Mouse (Mus musculus): ENCODE data around the gene Cxcr1. TPM values are rescaled to one million over a fixed set of nuclear protein-coding genes. Genes with fewer than 3 reads are reported as not detected.

Gene Cxcr1
- polyA plus RNA-seq, 1 experiment, result not detected

- no peaks in the 10 kb centered on the region for H3K4me1 ChIP-seq (ENCODE audit: control insufficient read depth, insufficient read depth, low read length)
- no peak overlapping the region for H3K27ac ChIP-seq (ENCODE audit: insufficient read depth, low read depth, low read length)
- H3K4me3 ChIP-seq (ENCODE audit: insufficient read depth, low read depth, low read length), result no peak overlapping the region
- no peak for TF ChIP-seq POLR2A (IDR thresholded peaks at IDR 0.05; ENCODE audit: insufficient read depth, low read depth, low read length)
- no peak for TF ChIP-seq CTCF (IDR thresholded peaks at IDR 0.05; ENCODE audit: insufficient read depth, low read depth, low read length)
- no CpG with 5 or more reads among the region's 1 CpGs for WGBS
Observed at GRCm38 (mm10) chr1:74230992-74231391, 36.6 kb upstream of the Cxcr1 start.

- no peak overlapping the region for H3K4me3 ChIP-seq (ENCODE audit: insufficient read depth, low read depth, low read length)
- H3K27ac ChIP-seq (ENCODE audit: insufficient read depth, low read depth, low read length), result no peak overlapping the region
- WGBS, result 64% methylated on average over 2 of the region's 2 CpGs
- H3K4me1 ChIP-seq (ENCODE audit: control insufficient read depth, insufficient read depth, low read length), result no peaks in the 10 kb centered on the region
- TF ChIP-seq CTCF (IDR thresholded peaks at IDR 0.05; ENCODE audit: insufficient read depth, low read depth, low read length), result no peak
- no peak for TF ChIP-seq POLR2A (IDR thresholded peaks at IDR 0.05; ENCODE audit: insufficient read depth, low read depth, low read length)
Observed at GRCm38 (mm10) chr1:74229942-74230341, 35.5 kb upstream of the Cxcr1 start.

- 70% methylated on average over 7 of the region's 7 CpGs for WGBS
- Histone ChIP-seq H3K4me3 (ENCODE audit: insufficient read depth, low read depth, low read length) (no peak overlapping the region), H3K27ac (ENCODE audit: insufficient read depth, low read depth, low read length) (no peak overlapping the region), H3K4me1 (ENCODE audit: control insufficient read depth, insufficient read depth, low read length) (no peaks in the 10 kb centered on the region)
- TF ChIP-seq CTCF (IDR thresholded peaks at IDR 0.05; ENCODE audit: insufficient read depth, low read depth, low read length) (no peak), POLR2A (IDR thresholded peaks at IDR 0.05; ENCODE audit: insufficient read depth, low read depth, low read length) (no peak)
Observed at GRCm38 (mm10) chr1:74227317-74227716, 32.9 kb upstream of the Cxcr1 start.

GRCm38 (mm10) chr1:74219922-74220321 lies 25.5 kb upstream of the Cxcr1 start:
- H3K4me1 ChIP-seq (ENCODE audit: control insufficient read depth, insufficient read depth, low read length), result peaks cover 2% of the 10 kb centered on the region; the same call in 1 of the 2 replicates
- no peak overlapping the region for H3K27ac ChIP-seq (ENCODE audit: insufficient read depth, low read depth, low read length)
- TF ChIP-seq CTCF (IDR thresholded peaks at IDR 0.05; ENCODE audit: insufficient read depth, low read depth, low read length), result no peak
- no peak for TF ChIP-seq POLR2A (IDR thresholded peaks at IDR 0.05; ENCODE audit: insufficient read depth, low read depth, low read length)
- no peak overlapping the region for H3K4me3 ChIP-seq (ENCODE audit: insufficient read depth, low read depth, low read length)
- WGBS, result 74% methylated on average over 7 of the region's 7 CpGs

DNA sequence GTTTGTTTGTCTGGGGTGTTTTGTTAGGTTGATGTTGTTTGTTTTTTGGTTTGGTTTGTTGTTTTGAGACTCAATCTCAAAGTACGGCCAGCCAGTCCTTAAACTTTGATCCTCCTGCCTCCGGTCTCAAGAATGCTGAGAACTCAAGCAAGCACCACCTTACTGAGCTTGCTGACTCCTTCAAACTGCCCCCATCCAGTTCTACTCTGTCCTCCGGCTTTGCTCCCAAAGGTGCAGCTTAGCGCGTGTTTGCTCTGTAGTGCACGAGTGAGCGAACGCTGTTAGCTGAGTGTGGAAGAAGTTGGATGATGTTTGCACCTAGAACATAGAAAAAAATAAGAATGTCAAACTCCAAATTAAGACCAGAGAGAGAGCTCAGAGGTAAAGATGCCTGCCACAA lies 14.5 kb upstream of the Cxcr1 start:
- no peak overlapping the region for H3K4me3 ChIP-seq (ENCODE audit: insufficient read depth, low read depth, low read length)
- H3K27ac ChIP-seq (ENCODE audit: insufficient read depth, low read depth, low read length), result no peak overlapping the region
- 91% methylated on average over 8 of the region's 8 CpGs for WGBS
- H3K4me1 ChIP-seq (ENCODE audit: control insufficient read depth, insufficient read depth, low read length), result peaks cover 2% of the 10 kb centered on the region
- TF ChIP-seq POLR2A (IDR thresholded peaks at IDR 0.05; ENCODE audit: insufficient read depth, low read depth, low read length) (no peak), CTCF (IDR thresholded peaks at IDR 0.05; ENCODE audit: insufficient read depth, low read depth, low read length) (no peak)

GRCm38 (mm10) chr1:74207906-74208305 lies 13.5 kb upstream of the Cxcr1 start:
- no peak for TF ChIP-seq CTCF (IDR thresholded peaks at IDR 0.05; ENCODE audit: insufficient read depth, low read depth, low read length)
- no peak for TF ChIP-seq POLR2A (IDR thresholded peaks at IDR 0.05; ENCODE audit: insufficient read depth, low read depth, low read length)
- H3K4me3 ChIP-seq (ENCODE audit: insufficient read depth, low read depth, low read length), result no peak overlapping the region
- H3K4me1 ChIP-seq (ENCODE audit: control insufficient read depth, insufficient read depth, low read length), result peaks cover 2% of the 10 kb centered on the region
- no peak overlapping the region for H3K27ac ChIP-seq (ENCODE audit: insufficient read depth, low read depth, low read length)
- 40% methylated on average over 9 of the region's 9 CpGs for WGBS

- Histone ChIP-seq H3K4me1 (ENCODE audit: control insufficient read depth, insufficient read depth, low read length) (no peaks in the 10 kb centered on the region; the same call in 1 of the 2 replicates), H3K4me3 (ENCODE audit: insufficient read depth, low read depth, low read length) (no peak overlapping the region), H3K27ac (ENCODE audit: insufficient read depth, low read depth, low read length) (no peak overlapping the region)
- TF ChIP-seq POLR2A (IDR thresholded peaks at IDR 0.05; ENCODE audit: insufficient read depth, low read depth, low read length) (no peak), CTCF (IDR thresholded peaks at IDR 0.05; ENCODE audit: insufficient read depth, low read depth, low read length) (no peak)
- WGBS, result 66% methylated on average over 8 of the region's 8 CpGs
Observed at GRCm38 (mm10) chr1:74206642-74207041, 12.2 kb upstream of the Cxcr1 start.

DNA sequence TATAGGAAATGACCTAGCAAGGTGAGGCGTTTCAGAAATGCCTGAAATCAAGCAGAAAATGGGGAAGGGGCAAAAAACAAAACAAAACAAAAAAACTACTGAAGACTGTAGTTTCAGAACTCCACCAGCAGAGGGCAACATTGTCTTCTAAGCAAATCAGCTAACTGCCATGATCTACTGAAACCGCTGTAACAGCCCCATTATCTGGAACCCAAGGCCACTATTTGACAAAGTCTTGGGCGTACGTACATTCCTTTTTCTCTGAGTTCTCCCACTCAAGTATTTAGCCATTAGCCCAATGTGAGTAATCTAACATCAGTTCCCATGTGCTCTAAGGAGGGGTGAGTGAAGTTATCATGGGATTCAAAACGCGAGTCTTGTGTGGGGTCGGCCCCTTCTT lies 11.4 kb upstream of the Cxcr1 start:
- 49% methylated on average over 7 of the region's 7 CpGs for WGBS
- Histone ChIP-seq H3K27ac (ENCODE audit: insufficient read depth, low read depth, low read length) (no peak overlapping the region), H3K4me3 (ENCODE audit: insufficient read depth, low read depth, low read length) (no peak overlapping the region), H3K4me1 (ENCODE audit: control insufficient read depth, insufficient read depth, low read length) (no peaks in the 10 kb centered on the region; the same call in 1 of the 2 replicates)
- TF ChIP-seq CTCF (IDR thresholded peaks at IDR 0.05; ENCODE audit: insufficient read depth, low read depth, low read length), result no peak
- TF ChIP-seq POLR2A (IDR thresholded peaks at IDR 0.05; ENCODE audit: insufficient read depth, low read depth, low read length), result no peak

GRCm38 (mm10) chr1:74203457-74203856 lies 9.0 kb upstream of the Cxcr1 start:
- Histone ChIP-seq H3K4me1 (ENCODE audit: control insufficient read depth, insufficient read depth, low read length) (no peaks in the 10 kb centered on the region; the same call in 1 of the 2 replicates), H3K27ac (ENCODE audit: insufficient read depth, low read depth, low read length) (no peak overlapping the region), H3K4me3 (ENCODE audit: insufficient read depth, low read depth, low read length) (no peak overlapping the region)
- 70% methylated on average over 5 of the region's 5 CpGs for WGBS
- TF ChIP-seq CTCF (IDR thresholded peaks at IDR 0.05; ENCODE audit: insufficient read depth, low read depth, low read length) (no peak), POLR2A (IDR thresholded peaks at IDR 0.05; ENCODE audit: insufficient read depth, low read depth, low read length) (no peak)

Data from olfactory bulb, adult 2 months (tissue).